Mouse (Mus musculus): Measurements from ENCODE around the gene Gabrb3. TPM values are rescaled to one million over a fixed set of nuclear protein-coding genes. Genes with fewer than 3 reads are reported as not detected.
A peak's percentile ranks its signal among the peaks of the same experiment; 100 is the strongest.

Gabrb3 gene
- polyA plus RNA-seq, 1 experiment from 2014 or later = 2.0 TPM

DNA sequence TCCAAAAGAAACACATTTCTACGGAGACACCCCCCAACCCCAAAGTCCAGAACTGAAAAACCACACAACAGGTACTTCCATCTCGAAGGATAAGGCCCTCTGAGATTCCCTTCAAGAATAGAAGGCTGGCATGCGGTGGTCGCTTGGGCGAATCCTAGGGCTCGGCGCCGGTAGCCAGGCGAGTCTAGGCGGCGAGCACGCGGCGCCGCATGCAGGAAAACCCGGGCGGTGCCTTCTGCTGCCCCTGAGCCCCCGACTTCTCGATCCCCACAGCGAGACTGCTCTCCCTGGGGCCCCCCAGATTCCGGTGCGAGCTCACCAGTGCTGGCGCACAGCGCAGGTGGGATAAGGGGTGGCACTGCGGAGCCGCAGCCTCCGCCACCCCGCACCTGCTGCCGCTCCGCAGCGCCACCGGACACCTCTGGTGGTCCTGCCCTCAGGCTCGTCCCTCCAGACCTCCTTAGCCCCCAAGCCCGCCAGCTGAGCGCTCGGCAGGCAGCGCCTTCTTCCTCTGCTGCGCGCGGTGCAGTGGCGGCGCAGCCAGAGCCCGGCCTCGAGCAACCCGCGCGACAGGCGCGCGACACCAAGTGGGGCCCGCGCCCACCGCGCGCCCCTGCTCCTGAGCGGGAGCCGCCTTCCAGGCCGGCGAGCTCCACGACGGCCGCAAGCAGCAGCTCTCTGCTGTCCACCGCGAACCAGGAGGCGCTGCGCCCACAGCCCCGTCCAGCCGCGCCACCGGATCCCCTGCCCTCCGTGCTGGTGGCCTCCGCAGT, 89.6 kb downstream of the Gabrb3 start:
- WGBS = 1% methylated on average over 71 of the region's 72 CpGs
- Histone ChIP-seq H3K4me2 (ENCODE audit: low read depth, low read length) (peak overlapping the region; percentile 67), H3K9ac (ENCODE audit: low read depth, low read length) (no peak overlapping the region), H3K4me3 (ENCODE audit: low read length) (peak overlapping the region; percentile 45), H3K27me3 (replicated peaks; ENCODE audit: control insufficient read depth, insufficient read depth, low read length) (peaks cover 34% of the 10 kb centered on the region), H3K36me3 (ENCODE audit: control insufficient read depth, insufficient read depth, low read length) (no peaks in the 10 kb centered on the region), H3K4me1 (ENCODE audit: control insufficient read depth, insufficient read depth, low read length) (no peaks in the 10 kb centered on the region; the same call in 1 of the 2 replicates), H3K9me3 (ENCODE audit: control insufficient read depth, low read length) (no peaks in the 10 kb centered on the region), H3K27ac (ENCODE audit: low read length) (no peak overlapping the region)
- peak; percentile 42 for ATAC-seq

DNA sequence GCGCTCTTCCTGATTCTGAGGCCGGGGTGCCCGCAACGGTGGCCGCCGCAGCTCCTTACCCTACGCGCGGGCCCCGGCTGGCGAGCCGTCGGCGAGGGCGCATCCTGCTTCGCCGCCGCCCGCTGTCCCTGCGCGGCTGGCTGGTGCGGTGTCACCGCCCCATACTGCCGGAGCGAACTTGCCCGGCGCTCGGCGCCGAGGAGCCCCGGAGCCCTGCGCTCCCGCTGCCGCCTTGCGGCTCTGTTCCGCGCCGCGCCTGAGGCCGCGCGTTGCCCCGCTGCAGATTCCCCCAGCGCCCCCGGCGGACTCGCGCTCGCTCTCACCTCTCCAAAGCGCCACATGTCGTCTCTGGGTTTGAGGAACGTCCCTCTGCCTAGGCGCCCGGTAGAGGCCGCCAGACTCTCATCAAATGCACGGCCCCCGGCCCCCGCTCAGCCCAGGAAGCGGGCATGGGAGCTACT, 90.2 kb downstream of the Gabrb3 start, which contains the start of gene Gabra5:
Gene Gabra5, minus strand, starts transcription at position 379 of the 461 bp plus-strand sequence.
- no peak within 1 kb of the TSS for H3K27ac ChIP-seq (ENCODE audit: low read length)
- H3K9me3 ChIP-seq (ENCODE audit: control insufficient read depth, low read length) = no peaks in the 10 kb centered on the region
- H3K4me1 ChIP-seq (ENCODE audit: control insufficient read depth, insufficient read depth, low read length) = no peaks in the 10 kb centered on the region; the same call in 1 of the 2 replicates
- ATAC-seq = peak; percentile 71
- WGBS = under 1% methylated on average over 56 of the region's 59 CpGs
- no peaks in the 10 kb centered on the region for H3K36me3 ChIP-seq (ENCODE audit: control insufficient read depth, insufficient read depth, low read length)
- H3K27me3 ChIP-seq (replicated peaks; ENCODE audit: control insufficient read depth, insufficient read depth, low read length) = peaks cover 34% of the 10 kb centered on the region
- peak within 1 kb of the TSS; percentile 45 for H3K4me3 ChIP-seq (ENCODE audit: low read length)
- H3K4me2 ChIP-seq (ENCODE audit: low read depth, low read length) = peak within 1 kb of the TSS; percentile 67
- peak within 1 kb of the TSS; percentile 14; the same call in 1 of the 2 replicates for H3K9ac ChIP-seq (ENCODE audit: low read depth, low read length)

DNA sequence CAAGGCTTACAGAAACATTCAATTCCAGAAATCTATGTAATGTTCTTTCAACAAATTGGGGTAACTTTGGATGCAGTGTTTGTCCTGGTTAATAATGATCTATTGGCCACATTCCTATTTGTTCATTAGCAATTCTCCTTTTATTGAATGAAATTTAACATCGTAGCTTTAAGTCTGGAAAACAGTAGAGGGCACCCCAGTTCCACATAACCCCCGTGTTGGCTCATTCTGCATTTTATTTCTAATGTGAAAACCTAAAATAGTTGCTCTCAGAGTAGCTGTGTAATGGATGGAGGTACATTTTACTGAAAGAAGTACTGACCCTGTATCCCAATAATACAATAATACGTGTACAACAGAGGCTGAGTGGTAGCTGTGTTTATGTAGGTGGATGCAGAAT, 93.5 kb downstream of the Gabrb3 start:
- 30% methylated on average over 3 of the region's 3 CpGs for WGBS
- no peaks in the 10 kb centered on the region for H3K36me3 ChIP-seq (ENCODE audit: control insufficient read depth, insufficient read depth, low read length)
- no peak for ATAC-seq
- H3K27ac ChIP-seq (ENCODE audit: low read length) = no peak overlapping the region
- no peaks in the 10 kb centered on the region; the same call in 1 of the 2 replicates for H3K4me1 ChIP-seq (ENCODE audit: control insufficient read depth, insufficient read depth, low read length)
- H3K4me2 ChIP-seq (ENCODE audit: low read depth, low read length) = no peak overlapping the region
- H3K9ac ChIP-seq (ENCODE audit: low read depth, low read length) = no peak overlapping the region
- H3K9me3 ChIP-seq (ENCODE audit: control insufficient read depth, low read length) = no peaks in the 10 kb centered on the region
- peaks cover 28% of the 10 kb centered on the region for H3K27me3 ChIP-seq (replicated peaks; ENCODE audit: control insufficient read depth, insufficient read depth, low read length)
- no peak overlapping the region for H3K4me3 ChIP-seq (ENCODE audit: low read length)

DNA sequence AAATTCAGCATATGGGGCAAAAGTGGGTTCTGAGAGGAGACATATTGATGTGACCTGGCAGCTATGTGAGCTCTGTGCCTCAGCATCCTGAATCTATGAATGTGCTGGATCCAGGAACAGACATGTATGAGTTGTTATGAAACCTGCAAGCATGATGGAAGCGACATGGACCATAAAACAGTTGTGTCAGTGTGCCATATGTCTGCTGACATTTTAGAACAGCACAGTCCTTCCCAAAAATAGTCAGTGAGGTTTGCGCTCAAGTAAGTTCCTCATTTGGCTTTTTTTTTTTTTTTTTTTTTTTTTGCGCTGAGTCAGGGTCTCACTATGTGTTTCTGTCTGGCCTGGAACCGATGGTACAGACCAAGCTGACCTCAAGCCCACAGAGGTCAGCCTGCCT, 110.0 kb downstream of the Gabrb3 start:
- Histone ChIP-seq H3K4me3 (ENCODE audit: low read length) (no peak overlapping the region), H3K4me1 (ENCODE audit: control insufficient read depth, insufficient read depth, low read length) (no peaks in the 10 kb centered on the region), H3K27ac (ENCODE audit: low read length) (no peak overlapping the region), H3K36me3 (ENCODE audit: control insufficient read depth, insufficient read depth, low read length) (no peaks in the 10 kb centered on the region), H3K9ac (ENCODE audit: low read depth, low read length) (no peak overlapping the region), H3K4me2 (ENCODE audit: low read depth, low read length) (no peak overlapping the region), H3K9me3 (ENCODE audit: control insufficient read depth, low read length) (no peaks in the 10 kb centered on the region), H3K27me3 (replicated peaks; ENCODE audit: control insufficient read depth, insufficient read depth, low read length) (no peaks in the 10 kb centered on the region)
- WGBS = 86% methylated on average over 4 of the region's 4 CpGs
- ATAC-seq = no peak

DNA sequence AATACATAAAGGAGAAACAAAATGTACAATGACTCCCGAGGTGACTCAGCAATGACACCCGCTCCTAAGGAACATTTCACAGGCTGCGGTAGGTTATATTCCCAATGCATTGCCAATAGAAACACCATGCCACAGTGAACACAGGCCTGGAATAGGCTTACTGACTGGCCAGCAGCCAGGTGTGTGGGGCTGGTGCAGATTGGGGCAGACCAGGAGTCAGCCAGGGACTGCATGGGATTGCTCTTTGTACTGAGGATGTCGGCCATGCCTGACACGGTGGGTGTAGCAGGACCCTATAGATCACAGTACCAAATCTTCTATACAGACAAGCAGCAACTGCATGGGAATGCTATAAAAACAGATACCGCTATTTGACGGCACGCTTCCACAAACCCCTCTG, 110.5 kb downstream of the Gabrb3 start:
- WGBS = 90% methylated on average over 8 of the region's 8 CpGs
- no peak for ATAC-seq
- no peaks in the 10 kb centered on the region for H3K27me3 ChIP-seq (replicated peaks; ENCODE audit: control insufficient read depth, insufficient read depth, low read length)
- no peak overlapping the region for H3K9ac ChIP-seq (ENCODE audit: low read depth, low read length)
- H3K4me2 ChIP-seq (ENCODE audit: low read depth, low read length) = no peak overlapping the region
- H3K4me1 ChIP-seq (ENCODE audit: control insufficient read depth, insufficient read depth, low read length) = no peaks in the 10 kb centered on the region
- H3K4me3 ChIP-seq (ENCODE audit: low read length) = no peak overlapping the region
- H3K27ac ChIP-seq (ENCODE audit: low read length) = no peak overlapping the region
- no peaks in the 10 kb centered on the region for H3K9me3 ChIP-seq (ENCODE audit: control insufficient read depth, low read length)
- H3K36me3 ChIP-seq (ENCODE audit: control insufficient read depth, insufficient read depth, low read length) = no peaks in the 10 kb centered on the region

DNA sequence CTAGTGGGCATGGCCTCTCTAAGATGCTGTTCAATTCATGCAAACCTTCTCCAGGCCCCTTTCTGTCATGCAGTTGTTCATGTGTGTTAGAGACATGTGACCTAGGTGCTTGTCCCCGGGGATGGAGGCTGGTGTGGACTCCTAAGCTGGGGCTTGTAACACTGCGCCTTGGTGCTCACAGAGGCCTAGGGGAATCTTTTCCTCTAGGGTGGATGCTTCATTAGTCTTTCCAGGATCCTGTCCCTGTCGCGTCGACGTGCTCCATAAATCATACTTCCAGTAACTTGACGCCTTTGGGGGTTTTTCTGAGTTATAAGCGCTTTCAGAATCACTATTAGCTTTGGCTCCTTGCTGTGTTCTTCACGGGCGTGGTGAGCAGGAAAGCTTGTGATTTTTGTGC, 113.2 kb downstream of the Gabrb3 start:
- H3K27ac ChIP-seq (ENCODE audit: low read length) = no peak overlapping the region
- no peak overlapping the region for H3K9ac ChIP-seq (ENCODE audit: low read depth, low read length)
- H3K4me2 ChIP-seq (ENCODE audit: low read depth, low read length) = no peak overlapping the region
- WGBS = 76% methylated on average over 10 of the region's 10 CpGs
- no peak for ATAC-seq
- H3K9me3 ChIP-seq (ENCODE audit: control insufficient read depth, low read length) = no peaks in the 10 kb centered on the region
- H3K27me3 ChIP-seq (replicated peaks; ENCODE audit: control insufficient read depth, insufficient read depth, low read length) = no peaks in the 10 kb centered on the region
- H3K36me3 ChIP-seq (ENCODE audit: control insufficient read depth, insufficient read depth, low read length) = no peaks in the 10 kb centered on the region
- no peaks in the 10 kb centered on the region for H3K4me1 ChIP-seq (ENCODE audit: control insufficient read depth, insufficient read depth, low read length)
- no peak overlapping the region for H3K4me3 ChIP-seq (ENCODE audit: low read length)

DNA sequence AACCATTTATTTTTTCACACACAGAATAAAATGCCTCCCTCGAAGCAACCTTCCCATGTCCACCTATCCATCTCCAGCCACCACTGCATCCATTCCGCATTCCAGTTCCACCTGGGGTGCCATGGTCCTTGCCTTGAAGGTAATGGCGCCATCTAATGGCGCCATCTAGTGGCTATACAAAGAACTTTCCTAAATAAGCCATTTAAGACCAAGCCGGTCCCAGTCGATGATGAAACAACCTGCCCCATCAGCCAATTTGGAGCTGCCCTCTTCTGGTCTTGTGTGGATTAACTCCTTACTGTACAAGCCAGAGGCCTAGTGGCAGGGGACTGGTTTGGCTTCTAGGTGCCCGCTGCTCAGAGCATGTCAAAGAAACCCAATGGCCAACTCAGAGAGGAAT, 119.1 kb downstream of the Gabrb3 start:
- H3K9me3 ChIP-seq (ENCODE audit: control insufficient read depth, low read length) = no peaks in the 10 kb centered on the region
- WGBS = 25% methylated on average over 7 of the region's 7 CpGs
- H3K9ac ChIP-seq (ENCODE audit: low read depth, low read length) = no peak overlapping the region
- H3K27ac ChIP-seq (ENCODE audit: low read length) = no peak overlapping the region
- no peaks in the 10 kb centered on the region for H3K36me3 ChIP-seq (ENCODE audit: control insufficient read depth, insufficient read depth, low read length)
- no peak overlapping the region for H3K4me2 ChIP-seq (ENCODE audit: low read depth, low read length)
- no peak for ATAC-seq
- no peak overlapping the region for H3K4me3 ChIP-seq (ENCODE audit: low read length)
- no peaks in the 10 kb centered on the region for H3K4me1 ChIP-seq (ENCODE audit: control insufficient read depth, insufficient read depth, low read length)
- H3K27me3 ChIP-seq (replicated peaks; ENCODE audit: control insufficient read depth, insufficient read depth, low read length) = no peaks in the 10 kb centered on the region

DNA sequence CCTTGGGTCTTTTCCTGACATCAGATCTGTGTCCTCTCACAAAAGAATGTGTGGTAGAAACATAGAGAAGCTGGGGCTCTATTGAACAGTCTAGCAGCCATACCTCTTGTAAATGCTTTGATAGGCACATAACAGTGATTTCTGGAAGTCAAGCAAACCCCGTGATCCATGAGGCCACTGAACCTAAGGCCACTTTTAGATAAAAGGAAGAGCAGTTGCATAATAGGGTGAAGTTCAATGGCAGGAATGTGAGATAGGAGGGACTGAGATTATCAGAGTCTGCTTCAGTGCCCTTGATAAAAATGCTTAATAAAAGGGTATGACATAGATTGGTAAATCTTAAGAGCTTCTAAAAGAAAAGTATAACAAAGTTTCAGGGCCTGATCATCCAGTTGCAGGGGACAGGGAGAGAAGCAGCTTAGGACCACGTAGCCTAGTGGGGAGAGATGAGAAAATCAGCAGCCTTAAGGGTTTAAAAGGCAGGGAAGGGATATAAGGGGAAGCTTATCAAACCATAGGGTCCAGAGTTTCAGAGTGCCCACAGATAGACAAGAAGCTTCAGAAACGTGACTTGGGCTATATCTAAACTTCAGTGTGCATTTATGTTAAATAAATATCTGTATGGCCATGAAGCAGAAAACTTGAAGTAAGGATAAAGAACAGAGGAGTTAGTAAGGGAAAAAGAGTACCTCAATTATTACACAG, 141.4 kb downstream of the Gabrb3 start:
- Histone ChIP-seq H3K27ac (ENCODE audit: low read length) (no peak overlapping the region), H3K4me3 (ENCODE audit: low read length) (no peak overlapping the region), H3K27me3 (replicated peaks; ENCODE audit: control insufficient read depth, insufficient read depth, low read length) (no peaks in the 10 kb centered on the region), H3K4me2 (ENCODE audit: low read depth, low read length) (no peak overlapping the region), H3K36me3 (ENCODE audit: control insufficient read depth, insufficient read depth, low read length) (no peaks in the 10 kb centered on the region), H3K9ac (ENCODE audit: low read depth, low read length) (no peak overlapping the region), H3K4me1 (ENCODE audit: control insufficient read depth, insufficient read depth, low read length) (no peaks in the 10 kb centered on the region), H3K9me3 (ENCODE audit: control insufficient read depth, low read length) (no peaks in the 10 kb centered on the region)
- peak; percentile 96 for ATAC-seq
- 57% methylated on average over 3 of the region's 3 CpGs for WGBS

DNA sequence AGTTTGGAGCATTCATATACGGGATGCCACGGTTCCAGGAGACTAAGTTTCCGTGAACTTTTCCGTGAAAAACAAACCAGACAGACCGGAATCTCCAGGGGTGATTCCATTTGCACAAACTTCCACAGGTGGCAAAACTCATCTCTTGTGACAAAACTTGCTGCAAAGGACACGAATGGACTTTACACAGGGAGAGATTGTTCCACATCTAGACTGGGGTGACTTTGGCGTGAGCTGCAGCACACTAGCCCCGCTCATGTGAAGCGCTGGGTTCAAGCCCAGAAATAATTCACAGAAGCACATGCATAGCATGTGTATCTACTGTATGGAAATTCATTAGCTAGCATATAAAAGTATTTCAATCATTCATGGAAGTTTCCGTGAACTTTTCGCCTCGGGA, 144.9 kb downstream of the Gabrb3 start:
- ATAC-seq = no peak
- Histone ChIP-seq H3K27ac (ENCODE audit: low read length) (no peak overlapping the region), H3K36me3 (ENCODE audit: control insufficient read depth, insufficient read depth, low read length) (no peaks in the 10 kb centered on the region), H3K4me2 (ENCODE audit: low read depth, low read length) (no peak overlapping the region), H3K4me1 (ENCODE audit: control insufficient read depth, insufficient read depth, low read length) (no peaks in the 10 kb centered on the region), H3K9me3 (ENCODE audit: control insufficient read depth, low read length) (no peaks in the 10 kb centered on the region), H3K9ac (ENCODE audit: low read depth, low read length) (no peak overlapping the region), H3K4me3 (ENCODE audit: low read length) (no peak overlapping the region), H3K27me3 (replicated peaks; ENCODE audit: control insufficient read depth, insufficient read depth, low read length) (no peaks in the 10 kb centered on the region)
- 86% methylated on average over 12 of the region's 12 CpGs for WGBS

Measured in intestine, embryonic 16.5 days (tissue).